Mouse (Mus musculus): ENCODE measurements at regions not wholly inside any gene's neighbourhood (a gene's known extent, or its start where the extent isn't known, plus 50 kb on each side); places are given as distances from the start of the nearest gene placed in this dataset.

- DNase-seq = no peak
Observed at GRCm38 (mm10) chr8:74555434-74555833, 317.5 kb upstream of the Isx start.

GRCm38 (mm10) chr8:74557539-74558464 is 315.2 kb upstream of the Isx start:
- DNase-seq = no peak

GRCm38 (mm10) chr8:74561040-74561439 is 311.9 kb upstream of the Isx start:
- peak; percentile 21 for DNase-seq
